Mouse (Mus musculus): ENCODE results near the gene Cmah. TPM values are rescaled to one million over a fixed set of nuclear protein-coding genes. Genes with fewer than 3 reads are reported as not detected.

The Cmah gene
- polyA plus RNA-seq, 1 experiment: 0.12 TPM

DNA sequence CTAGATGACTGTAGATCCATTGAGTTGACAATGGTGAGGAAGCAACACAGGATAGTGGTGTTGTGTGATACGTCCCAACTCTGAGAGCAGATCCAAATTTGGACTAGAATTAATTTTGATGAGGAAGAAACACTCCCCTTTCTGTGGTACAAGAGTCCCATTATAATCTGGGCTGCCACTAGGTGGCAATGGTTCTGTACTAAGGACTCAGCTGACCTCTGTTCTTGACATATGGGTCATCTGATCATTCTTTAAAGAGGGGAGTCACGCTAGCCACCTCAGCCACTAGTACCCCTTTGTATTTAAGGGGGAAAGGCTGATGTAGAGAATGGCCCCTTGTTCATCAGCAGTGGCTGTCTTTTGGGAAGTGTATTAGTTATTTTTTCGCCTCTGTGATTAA, 10.7 kb downstream of the Cmah start:
- Histone ChIP-seq H3K4me3 (ENCODE audit: low read depth, low read length) (no peak overlapping the region), H3K9me3 (replicated peaks; ENCODE audit: control insufficient read depth, insufficient read depth, low read length, poor library complexity, severe bottlenecking) (peaks cover 3% of the 10 kb centered on the region; the same call in 1 of the 2 replicates), H3K27ac (ENCODE audit: insufficient read depth, low read length) (no peak overlapping the region), H3K9ac (ENCODE audit: low read depth, poor library complexity, severe bottlenecking) (no peak overlapping the region), H3K27me3 (ENCODE audit: control insufficient read depth, insufficient read depth, low read length, poor library complexity, severe bottlenecking) (no peaks in the 10 kb centered on the region), H3K36me3 (ENCODE audit: control insufficient read depth, insufficient read depth, low read length, poor library complexity, severe bottlenecking) (no peaks in the 10 kb centered on the region), H3K4me1 (ENCODE audit: control insufficient read depth, insufficient read depth, low read length) (no peaks in the 10 kb centered on the region)
- TF ChIP-seq CTCF (IDR thresholded peaks at IDR 0.05; ENCODE audit: low read depth, low read length) (no peak), EP300 (IDR thresholded peaks at IDR 0.05; ENCODE audit: insufficient read depth, low read depth, low read length) (no peak), POLR2A (IDR thresholded peaks at IDR 0.05; ENCODE audit: insufficient read depth, low read length) (no peak)

DNA sequence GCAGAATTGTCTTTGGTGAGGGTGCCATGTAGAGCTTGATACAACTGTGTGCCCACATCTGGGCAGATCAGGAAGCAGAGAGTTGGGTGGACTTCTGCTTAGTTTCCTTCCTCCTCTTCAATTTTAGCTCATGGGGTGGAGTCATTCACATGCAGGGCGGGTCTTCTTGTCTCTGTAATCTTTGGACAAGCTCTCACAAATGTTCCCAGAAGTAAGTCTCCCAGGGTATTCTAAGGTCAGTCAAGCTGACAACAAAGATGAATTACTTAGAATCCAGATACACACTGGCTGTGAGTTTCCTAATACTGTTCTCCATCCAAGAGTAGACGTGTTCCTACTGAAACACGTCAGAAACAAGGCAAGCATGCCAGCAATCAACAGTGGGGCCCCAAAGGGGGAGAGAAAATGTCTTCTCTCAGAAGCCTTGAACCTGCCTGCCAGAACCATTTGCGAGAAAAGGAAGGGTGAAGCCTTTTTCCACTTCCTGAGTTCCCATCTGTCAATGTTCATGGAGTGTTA, 11.2 kb downstream of the Cmah start:
- Histone ChIP-seq H3K4me1 (ENCODE audit: control insufficient read depth, insufficient read depth, low read length) (no peaks in the 10 kb centered on the region), H3K27me3 (ENCODE audit: control insufficient read depth, insufficient read depth, low read length, poor library complexity, severe bottlenecking) (no peaks in the 10 kb centered on the region), H3K9me3 (replicated peaks; ENCODE audit: control insufficient read depth, insufficient read depth, low read length, poor library complexity, severe bottlenecking) (peaks cover 3% of the 10 kb centered on the region; the same call in 1 of the 2 replicates), H3K36me3 (ENCODE audit: control insufficient read depth, insufficient read depth, low read length, poor library complexity, severe bottlenecking) (no peaks in the 10 kb centered on the region), H3K9ac (ENCODE audit: low read depth, poor library complexity, severe bottlenecking) (no peak overlapping the region), H3K27ac (ENCODE audit: insufficient read depth, low read length) (no peak overlapping the region), H3K4me3 (ENCODE audit: low read depth, low read length) (no peak overlapping the region)
- no peak for TF ChIP-seq CTCF (IDR thresholded peaks at IDR 0.05; ENCODE audit: low read depth, low read length)
- TF ChIP-seq POLR2A (IDR thresholded peaks at IDR 0.05; ENCODE audit: insufficient read depth, low read length): no peak
- TF ChIP-seq EP300 (IDR thresholded peaks at IDR 0.05; ENCODE audit: insufficient read depth, low read depth, low read length): no peak

DNA sequence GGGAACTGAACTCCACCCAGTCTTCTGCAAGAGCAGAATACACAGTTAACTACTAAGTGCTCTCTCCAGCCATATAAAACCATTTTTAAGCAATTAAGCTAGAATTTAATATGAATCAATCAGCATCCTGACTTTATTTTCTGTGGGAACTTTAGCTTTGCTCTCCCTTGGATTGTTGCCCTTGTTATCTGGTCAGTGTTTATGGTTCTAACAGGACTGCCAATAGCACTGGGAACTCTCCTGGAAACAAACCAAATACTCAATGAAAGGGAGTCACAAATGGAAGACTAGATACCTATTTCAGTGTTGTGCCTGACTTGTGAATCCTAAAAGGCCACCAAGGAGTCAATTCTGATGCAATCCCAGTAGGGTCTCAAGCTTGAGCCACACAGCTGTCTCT, 12.7 kb downstream of the Cmah start:
- Histone ChIP-seq H3K9ac (ENCODE audit: low read depth, poor library complexity, severe bottlenecking) (no peak overlapping the region), H3K27me3 (ENCODE audit: control insufficient read depth, insufficient read depth, low read length, poor library complexity, severe bottlenecking) (no peaks in the 10 kb centered on the region), H3K27ac (ENCODE audit: insufficient read depth, low read length) (no peak overlapping the region), H3K36me3 (ENCODE audit: control insufficient read depth, insufficient read depth, low read length, poor library complexity, severe bottlenecking) (no peaks in the 10 kb centered on the region), H3K9me3 (replicated peaks; ENCODE audit: control insufficient read depth, insufficient read depth, low read length, poor library complexity, severe bottlenecking) (peaks cover 3% of the 10 kb centered on the region; the same call in 1 of the 2 replicates), H3K4me1 (ENCODE audit: control insufficient read depth, insufficient read depth, low read length) (no peaks in the 10 kb centered on the region), H3K4me3 (ENCODE audit: low read depth, low read length) (no peak overlapping the region)
- TF ChIP-seq EP300 (IDR thresholded peaks at IDR 0.05; ENCODE audit: insufficient read depth, low read depth, low read length): no peak

DNA sequence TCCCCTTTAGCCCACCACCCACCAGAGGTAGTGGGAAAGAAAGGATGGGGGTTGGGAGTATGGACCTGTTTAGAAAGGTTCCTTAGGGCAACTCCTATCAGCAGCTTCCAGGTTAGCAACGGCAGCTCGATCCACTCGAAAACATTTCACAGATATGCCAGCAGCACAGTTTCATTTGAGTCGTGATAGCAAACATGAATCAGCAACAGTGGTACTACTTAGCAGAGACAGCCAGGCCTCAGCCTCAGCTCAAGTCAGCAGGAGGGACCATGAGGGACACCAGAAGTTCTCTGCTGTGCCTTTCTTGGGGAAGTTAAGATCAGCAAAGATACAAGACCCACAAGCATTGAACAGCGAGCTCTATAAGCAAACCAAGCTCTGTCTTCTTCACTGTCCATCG, 13.3 kb downstream of the Cmah start:
- H3K27ac ChIP-seq (ENCODE audit: insufficient read depth, low read length): no peak overlapping the region
- no peaks in the 10 kb centered on the region for H3K27me3 ChIP-seq (ENCODE audit: control insufficient read depth, insufficient read depth, low read length, poor library complexity, severe bottlenecking)
- TF ChIP-seq POLR2A (IDR thresholded peaks at IDR 0.05; ENCODE audit: insufficient read depth, low read length) (no peak), CTCF (IDR thresholded peaks at IDR 0.05; ENCODE audit: low read depth, low read length) (no peak)
- no peak overlapping the region for H3K9ac ChIP-seq (ENCODE audit: low read depth, poor library complexity, severe bottlenecking)
- peaks cover 3% of the 10 kb centered on the region; the same call in 1 of the 2 replicates for H3K9me3 ChIP-seq (replicated peaks; ENCODE audit: control insufficient read depth, insufficient read depth, low read length, poor library complexity, severe bottlenecking)
- no peak overlapping the region for H3K4me3 ChIP-seq (ENCODE audit: low read depth, low read length)
- H3K36me3 ChIP-seq (ENCODE audit: control insufficient read depth, insufficient read depth, low read length, poor library complexity, severe bottlenecking): no peaks in the 10 kb centered on the region
- H3K4me1 ChIP-seq (ENCODE audit: control insufficient read depth, insufficient read depth, low read length): no peaks in the 10 kb centered on the region

GRCm38 (mm10) chr13:24342091-24342490, 14.9 kb downstream of the Cmah start:
- Histone ChIP-seq H3K27ac (ENCODE audit: insufficient read depth, low read length) (no peak overlapping the region), H3K4me3 (ENCODE audit: low read depth, low read length) (no peak overlapping the region), H3K4me1 (ENCODE audit: control insufficient read depth, insufficient read depth, low read length) (no peaks in the 10 kb centered on the region), H3K9ac (ENCODE audit: low read depth, poor library complexity, severe bottlenecking) (no peak overlapping the region), H3K36me3 (ENCODE audit: control insufficient read depth, insufficient read depth, low read length, poor library complexity, severe bottlenecking) (no peaks in the 10 kb centered on the region), H3K27me3 (ENCODE audit: control insufficient read depth, insufficient read depth, low read length, poor library complexity, severe bottlenecking) (no peaks in the 10 kb centered on the region), H3K9me3 (replicated peaks; ENCODE audit: control insufficient read depth, insufficient read depth, low read length, poor library complexity, severe bottlenecking) (peaks cover 3% of the 10 kb centered on the region; the same call in 1 of the 2 replicates)
- TF ChIP-seq CTCF (IDR thresholded peaks at IDR 0.05; ENCODE audit: low read depth, low read length): no peak
- TF ChIP-seq EP300 (IDR thresholded peaks at IDR 0.05; ENCODE audit: insufficient read depth, low read depth, low read length): no peak
- no peak for TF ChIP-seq POLR2A (IDR thresholded peaks at IDR 0.05; ENCODE audit: insufficient read depth, low read length)

GRCm38 (mm10) chr13:24353004-24353403, 25.8 kb downstream of the Cmah start:
- H3K27me3 ChIP-seq (ENCODE audit: control insufficient read depth, insufficient read depth, low read length, poor library complexity, severe bottlenecking): no peaks in the 10 kb centered on the region
- no peak overlapping the region for H3K4me3 ChIP-seq (ENCODE audit: low read depth, low read length)
- H3K9ac ChIP-seq (ENCODE audit: low read depth, poor library complexity, severe bottlenecking): no peak overlapping the region
- no peaks in the 10 kb centered on the region for H3K9me3 ChIP-seq (replicated peaks; ENCODE audit: control insufficient read depth, insufficient read depth, low read length, poor library complexity, severe bottlenecking)
- TF ChIP-seq EP300 (IDR thresholded peaks at IDR 0.05; ENCODE audit: insufficient read depth, low read depth, low read length) (no peak), CTCF (IDR thresholded peaks at IDR 0.05; ENCODE audit: low read depth, low read length) (no peak), POLR2A (IDR thresholded peaks at IDR 0.05; ENCODE audit: insufficient read depth, low read length) (no peak)
- no peak overlapping the region for H3K27ac ChIP-seq (ENCODE audit: insufficient read depth, low read length)
- H3K4me1 ChIP-seq (ENCODE audit: control insufficient read depth, insufficient read depth, low read length): no peaks in the 10 kb centered on the region
- H3K36me3 ChIP-seq (ENCODE audit: control insufficient read depth, insufficient read depth, low read length, poor library complexity, severe bottlenecking): no peaks in the 10 kb centered on the region

Data from ES-Bruce4 (cell line).